Mouse (Mus musculus): ENCODE measurements around the gene Fzd1.

Fzd1 gene

DNA sequence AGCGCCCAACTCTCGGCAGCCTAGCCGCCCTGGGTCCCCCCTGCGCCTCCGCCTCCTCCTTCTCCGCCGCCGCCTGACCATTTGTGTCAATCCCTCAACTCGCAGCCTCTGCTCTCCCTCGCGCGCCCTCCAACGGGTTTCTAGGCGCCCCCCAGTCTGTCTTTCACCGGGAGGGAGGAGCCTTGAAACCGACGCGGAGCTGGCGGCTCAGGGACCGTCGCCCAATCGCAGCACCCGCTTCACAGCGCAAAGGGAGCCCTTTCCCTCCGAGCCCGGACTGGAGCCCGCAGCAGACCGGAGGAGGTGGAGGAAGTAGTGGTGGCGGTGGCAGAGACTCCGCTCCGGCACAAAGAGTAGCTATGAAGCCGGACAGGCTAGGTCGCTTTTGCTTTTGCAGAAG is at the start of gene Fzd1:
Gene Fzd1, minus strand, starts transcription at position 134 of the 400 bp plus-strand sequence.
- DNase-seq (ENCODE audit: low read depth, low spot score) = peak; percentile 86

DNA sequence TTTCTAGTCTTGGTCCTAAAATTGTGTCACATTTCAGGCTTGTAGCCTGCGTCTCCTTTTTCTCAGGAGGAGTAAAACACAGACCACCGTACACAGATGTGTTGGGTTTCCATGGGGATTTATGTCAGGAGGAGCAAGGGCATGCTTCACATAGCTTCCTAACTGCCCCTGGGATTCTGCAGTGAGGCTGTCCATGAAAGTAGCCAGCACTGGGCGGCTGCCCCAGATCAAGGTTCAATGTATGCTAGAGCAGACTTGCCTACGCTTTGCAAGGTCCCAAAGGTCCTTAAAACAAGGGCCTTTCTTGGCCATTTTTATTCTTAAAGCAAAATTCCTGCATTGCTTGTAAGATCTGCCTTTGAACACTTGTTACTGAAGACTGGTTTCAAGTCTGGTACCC is 47.4 kb upstream of the Fzd1 start:
- DNase-seq (ENCODE audit: low read depth, low spot score) = no peak

DNA sequence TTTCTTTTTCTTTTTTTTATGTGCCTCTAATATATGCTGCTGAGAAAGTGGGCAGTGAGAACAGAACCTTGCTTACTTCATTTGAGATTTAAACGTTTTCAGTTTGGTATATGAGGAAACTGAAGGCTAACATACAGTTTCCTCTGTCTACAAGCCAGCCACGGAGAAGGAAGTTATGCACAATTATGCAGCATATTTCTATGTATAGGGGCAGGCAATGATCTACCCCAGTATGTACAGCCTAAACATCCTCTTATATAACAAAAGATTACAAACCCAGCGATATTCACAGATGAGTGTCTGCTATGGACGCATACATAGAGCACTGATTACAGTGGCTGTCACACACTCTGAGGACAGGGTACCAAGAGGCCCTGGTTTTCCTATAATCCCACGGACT is 45.9 kb upstream of the Fzd1 start:
- DNase-seq (ENCODE audit: low read depth, low spot score) = no peak

DNA sequence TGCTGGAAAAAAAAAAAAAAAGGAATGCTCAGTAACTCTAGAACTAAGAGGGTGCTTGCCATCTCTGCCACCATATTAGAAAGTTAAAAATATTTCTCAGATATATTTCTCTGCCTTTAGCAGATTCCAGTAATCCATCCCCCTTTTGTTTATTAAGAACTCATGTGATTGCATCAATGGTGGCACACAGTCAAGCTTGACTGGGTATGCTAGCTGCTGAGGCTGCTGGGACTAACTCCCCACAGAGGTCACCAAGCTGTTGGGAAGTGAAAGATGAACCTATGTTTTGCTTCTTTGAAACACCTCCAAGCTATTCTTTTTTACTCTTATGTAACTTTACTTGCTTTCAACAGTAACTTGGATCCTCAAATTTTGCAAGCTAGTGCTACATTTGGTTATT is 44.1 kb upstream of the Fzd1 start:
- no peak for DNase-seq (ENCODE audit: low read depth, low spot score)

DNA sequence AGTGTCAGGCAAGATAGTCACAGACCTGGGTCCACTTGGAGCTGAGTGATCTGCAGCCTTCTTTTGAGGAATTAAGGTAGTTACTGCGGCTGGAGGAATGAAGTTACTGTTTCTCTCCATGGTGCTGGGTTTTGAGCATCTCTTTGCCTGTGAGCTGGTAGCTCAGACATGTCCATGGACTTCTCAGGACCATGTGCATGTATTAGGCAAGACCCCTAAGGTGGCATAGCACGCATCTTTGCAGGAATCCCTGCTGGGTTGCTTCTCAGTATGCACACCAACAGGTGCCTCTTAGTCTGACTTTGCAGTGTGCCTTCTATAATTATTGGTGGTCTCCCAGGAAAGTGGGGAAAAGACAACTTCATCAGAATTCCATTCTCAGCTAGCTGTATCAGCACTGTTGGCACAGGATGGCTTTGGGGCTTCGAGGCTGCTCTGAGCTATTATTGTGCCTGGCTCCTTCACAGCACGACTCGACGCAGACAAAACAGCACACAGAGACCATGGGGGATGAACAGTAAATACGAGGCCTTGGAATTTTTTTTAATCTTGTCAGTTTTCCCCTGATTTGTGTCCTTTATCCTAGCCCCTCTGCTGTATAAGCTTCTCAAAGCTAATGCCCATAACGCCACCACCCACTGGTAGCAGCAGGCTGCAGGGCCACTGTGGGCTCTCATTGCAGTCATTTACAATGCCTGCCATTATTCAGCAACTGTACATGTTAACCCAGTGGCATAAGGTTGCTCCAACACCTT is 43.4 kb upstream of the Fzd1 start:
- no peak for DNase-seq (ENCODE audit: low read depth, low spot score)

DNA sequence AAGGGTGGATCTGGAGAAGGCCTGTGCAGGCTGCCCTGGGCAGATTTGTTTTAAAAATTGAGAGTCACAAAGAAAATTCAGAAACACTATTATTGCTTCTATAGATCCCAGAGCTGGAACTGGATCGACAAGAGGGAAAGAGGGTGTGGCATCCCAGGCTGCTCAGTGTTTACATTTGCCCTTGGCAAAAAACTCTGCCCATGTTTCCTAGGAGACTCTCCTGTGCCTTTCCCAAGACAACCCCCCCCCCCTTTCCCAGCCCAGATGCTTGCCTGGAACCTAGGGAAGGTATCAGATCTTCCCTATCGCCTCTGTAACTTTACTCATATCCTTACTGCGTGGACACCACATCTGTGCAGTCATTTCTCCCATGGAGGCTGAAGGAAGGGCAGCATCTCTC is 33.4 kb upstream of the Fzd1 start:
- DNase-seq (ENCODE audit: low read depth, low spot score) = no peak

DNA sequence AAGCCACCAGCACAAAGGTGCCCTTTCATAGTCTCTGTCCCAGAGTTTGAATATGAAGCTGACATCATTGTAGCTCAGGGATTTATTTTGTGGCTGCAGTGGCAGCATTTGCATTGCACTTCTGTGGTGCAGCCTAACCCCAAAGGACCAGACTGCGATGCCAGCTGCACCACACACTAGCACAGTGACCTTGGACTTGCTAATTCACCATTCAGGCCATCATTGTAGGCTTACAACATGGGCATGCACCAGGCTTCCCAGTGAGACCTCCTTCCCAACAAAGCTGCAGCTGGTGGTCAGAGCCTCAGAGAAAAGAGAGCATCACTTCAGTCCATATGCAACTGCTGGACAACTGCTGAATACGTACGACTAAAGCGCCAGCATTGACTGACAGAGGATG is 32.4 kb upstream of the Fzd1 start:
- DNase-seq (ENCODE audit: low read depth, low spot score) = no peak

DNA sequence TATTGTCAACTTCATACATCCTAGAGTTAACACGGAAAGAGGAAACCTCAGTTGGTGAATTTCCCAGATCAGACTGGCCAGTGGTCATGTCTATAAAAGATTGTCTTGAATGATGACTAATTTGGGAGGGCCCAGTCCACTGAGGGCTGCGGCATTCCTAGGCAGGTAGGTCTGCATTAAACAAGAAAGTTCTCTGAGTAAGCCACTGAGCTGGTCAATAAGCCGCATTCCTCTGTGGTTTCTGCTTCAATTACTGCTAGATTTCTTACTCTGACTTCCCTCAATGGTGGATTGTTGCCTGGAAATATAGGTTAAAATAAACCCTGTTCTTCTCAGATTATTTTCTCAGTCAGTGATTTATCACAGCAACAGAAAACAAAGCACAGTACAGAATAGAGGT is 30.6 kb upstream of the Fzd1 start:
- no peak for DNase-seq (ENCODE audit: low read depth, low spot score)

DNA sequence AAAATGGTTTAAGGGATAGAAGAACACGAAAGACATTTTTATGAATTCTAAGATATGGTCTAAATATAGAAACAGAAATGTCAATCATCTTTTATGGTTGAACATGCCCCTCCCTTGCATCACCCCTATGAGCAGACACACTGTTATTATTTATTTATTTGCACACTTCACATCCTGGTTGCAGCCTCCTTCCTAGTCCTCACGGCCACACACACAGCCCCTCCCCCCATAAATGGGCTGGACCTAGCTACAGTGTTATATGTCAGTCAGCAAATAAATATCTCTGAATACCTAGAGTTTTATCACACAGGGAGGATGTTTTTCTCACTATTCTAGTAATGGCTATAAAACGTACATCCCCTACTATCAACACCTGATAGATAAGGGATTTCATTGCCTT is 29.0 kb upstream of the Fzd1 start:
- DNase-seq (ENCODE audit: low read depth, low spot score) = no peak

DNA sequence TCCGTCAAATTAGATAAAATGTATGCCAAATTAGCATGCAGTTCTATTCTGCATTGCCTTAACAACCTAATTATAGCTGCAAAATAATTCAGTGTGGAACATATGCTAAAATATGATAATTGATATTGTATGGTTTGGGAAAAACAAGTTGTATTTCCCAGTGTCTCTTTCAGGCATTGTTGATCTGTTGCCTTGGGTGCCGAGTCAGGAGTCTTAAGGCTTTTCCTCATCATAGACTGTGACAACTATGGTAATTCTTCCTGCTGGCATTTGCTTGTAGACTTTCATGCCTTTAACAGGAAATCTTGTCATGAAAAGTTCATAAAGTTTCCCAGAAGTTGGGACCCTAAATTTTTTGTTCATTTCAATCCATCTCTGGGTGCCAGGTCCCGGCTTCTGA is 20.4 kb upstream of the Fzd1 start:
- no peak for DNase-seq (ENCODE audit: low read depth, low spot score)

DNA sequence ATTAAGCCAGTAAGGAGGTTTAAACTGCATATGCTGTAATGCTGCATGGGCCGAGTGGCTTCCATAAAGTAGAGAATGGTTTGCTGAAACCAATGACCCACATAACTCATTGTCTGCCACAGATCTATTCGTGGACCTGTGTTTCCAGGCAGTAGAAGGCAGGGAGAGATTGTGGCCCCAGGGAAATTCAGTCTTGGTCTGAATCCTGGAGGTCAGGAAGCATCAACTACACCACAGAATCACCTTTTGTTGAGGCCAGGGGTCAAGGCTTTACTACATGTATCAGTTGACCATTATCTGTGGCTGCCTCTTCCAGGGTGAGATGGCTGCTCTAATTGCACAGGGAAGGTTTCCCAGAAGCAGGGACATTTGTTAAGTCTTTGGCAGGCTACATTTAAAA is 18.7 kb upstream of the Fzd1 start:
- DNase-seq (ENCODE audit: low read depth, low spot score) = no peak

DNA sequence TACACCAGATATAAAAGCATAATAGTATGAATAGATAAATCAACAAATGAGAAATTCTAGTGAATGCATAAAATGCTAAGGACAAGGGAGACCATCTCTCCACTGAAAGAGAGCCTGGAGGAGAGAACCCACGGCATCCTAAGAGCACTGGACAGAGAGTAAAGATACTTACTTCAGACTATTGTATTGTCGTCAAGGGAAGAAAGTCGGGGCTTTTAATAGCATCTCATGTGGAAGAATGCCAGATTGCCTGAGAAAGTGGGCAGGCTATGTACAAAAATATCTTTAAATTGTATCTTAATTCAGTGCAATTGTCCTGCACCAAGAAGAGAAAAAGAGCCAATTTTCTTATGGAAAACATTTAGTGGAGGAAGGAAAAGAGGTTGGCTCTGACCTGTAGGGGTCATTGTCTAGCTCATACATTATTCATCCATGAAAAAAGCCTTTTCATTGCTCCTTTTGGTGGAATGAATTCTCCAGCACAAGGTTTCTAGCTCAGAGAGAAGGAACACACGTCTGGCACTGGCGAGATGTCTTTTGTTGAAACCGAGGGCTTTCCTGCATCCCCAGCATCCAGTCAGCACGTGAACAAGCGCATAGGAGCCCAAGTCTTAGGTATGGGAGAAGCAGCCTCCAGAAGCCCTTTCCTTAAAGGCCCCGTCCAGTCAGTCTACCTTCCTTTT is 15.4 kb upstream of the Fzd1 start:
- no peak for DNase-seq (ENCODE audit: low read depth, low spot score)

DNA sequence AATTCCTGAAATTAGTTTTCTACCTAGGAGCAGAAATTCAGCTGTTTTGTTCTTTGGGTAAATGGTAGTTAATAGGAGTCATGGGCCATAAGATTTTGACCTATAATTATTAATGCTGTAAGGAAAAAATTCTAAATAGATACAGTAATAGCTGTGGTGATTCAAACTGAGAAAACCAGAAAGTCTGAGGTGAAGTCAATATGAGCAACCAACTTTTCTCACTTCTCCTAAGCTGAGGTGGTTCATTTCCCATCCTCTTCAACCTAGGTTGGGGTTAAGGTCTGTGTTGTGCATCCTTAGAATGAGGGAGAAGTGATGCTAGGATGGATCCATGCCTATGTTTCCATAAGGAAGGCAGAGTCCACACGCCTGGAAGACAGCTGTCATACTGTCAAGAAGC is 12.8 kb upstream of the Fzd1 start:
- no peak for DNase-seq (ENCODE audit: low read depth, low spot score)

DNA sequence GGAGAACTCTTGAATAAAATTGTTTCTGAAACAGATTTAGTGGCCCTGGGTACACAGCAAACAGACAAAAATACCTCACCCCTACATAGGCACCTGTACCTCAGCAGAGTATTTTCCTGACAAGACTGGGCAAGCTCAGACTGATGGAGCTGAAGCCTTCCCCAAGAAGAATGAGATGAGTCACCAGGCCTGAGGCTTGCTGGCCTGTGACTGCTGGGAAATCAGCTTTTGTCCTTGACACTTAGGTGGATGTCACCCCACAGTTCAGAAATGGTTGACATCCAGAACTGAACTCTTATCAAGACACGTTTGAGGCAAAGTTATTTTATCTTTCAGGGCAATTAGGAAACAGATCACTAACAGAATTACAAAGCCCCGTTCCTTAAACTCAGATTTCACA is 10.1 kb upstream of the Fzd1 start:
- DNase-seq (ENCODE audit: low read depth, low spot score) = no peak

DNA sequence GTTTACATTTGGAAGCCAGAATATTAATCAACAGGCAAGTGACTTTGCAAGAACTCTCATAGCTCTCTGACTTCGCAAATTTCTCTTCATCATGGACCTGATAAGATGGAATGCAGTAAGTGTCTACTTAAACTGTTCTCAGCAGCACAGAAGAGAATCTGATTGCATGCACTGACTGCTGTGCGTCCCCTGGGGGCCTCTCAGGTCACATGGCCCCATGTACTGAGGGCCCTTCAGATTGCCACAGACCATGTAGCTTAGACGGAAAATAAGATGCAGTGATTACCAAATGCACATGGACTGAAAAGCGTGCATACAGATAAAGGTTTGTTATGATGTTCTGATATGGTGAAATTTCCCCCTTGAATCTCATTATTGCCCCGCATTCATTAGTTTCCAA is 8.9 kb upstream of the Fzd1 start:
- DNase-seq (ENCODE audit: low read depth, low spot score) = no peak

DNA sequence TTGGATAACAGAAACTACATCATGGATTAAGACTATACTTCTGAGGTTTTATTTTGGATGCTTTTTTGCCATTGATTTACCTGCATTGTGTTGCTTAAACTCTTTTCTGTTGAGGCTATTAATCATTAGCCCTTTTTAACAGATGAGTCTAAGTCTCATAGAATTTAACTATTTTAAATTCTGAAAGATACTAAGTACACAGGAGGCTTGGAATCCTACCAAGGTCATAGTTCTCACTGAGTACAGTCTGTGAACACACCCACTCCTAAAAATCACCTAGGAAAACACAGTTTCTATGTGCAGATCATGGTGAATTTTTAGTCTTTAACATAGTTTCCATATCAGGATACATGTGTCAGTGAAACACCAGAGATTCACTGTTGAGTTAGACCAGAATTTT is 4.1 kb upstream of the Fzd1 start:
- no peak for DNase-seq (ENCODE audit: low read depth, low spot score)

DNA sequence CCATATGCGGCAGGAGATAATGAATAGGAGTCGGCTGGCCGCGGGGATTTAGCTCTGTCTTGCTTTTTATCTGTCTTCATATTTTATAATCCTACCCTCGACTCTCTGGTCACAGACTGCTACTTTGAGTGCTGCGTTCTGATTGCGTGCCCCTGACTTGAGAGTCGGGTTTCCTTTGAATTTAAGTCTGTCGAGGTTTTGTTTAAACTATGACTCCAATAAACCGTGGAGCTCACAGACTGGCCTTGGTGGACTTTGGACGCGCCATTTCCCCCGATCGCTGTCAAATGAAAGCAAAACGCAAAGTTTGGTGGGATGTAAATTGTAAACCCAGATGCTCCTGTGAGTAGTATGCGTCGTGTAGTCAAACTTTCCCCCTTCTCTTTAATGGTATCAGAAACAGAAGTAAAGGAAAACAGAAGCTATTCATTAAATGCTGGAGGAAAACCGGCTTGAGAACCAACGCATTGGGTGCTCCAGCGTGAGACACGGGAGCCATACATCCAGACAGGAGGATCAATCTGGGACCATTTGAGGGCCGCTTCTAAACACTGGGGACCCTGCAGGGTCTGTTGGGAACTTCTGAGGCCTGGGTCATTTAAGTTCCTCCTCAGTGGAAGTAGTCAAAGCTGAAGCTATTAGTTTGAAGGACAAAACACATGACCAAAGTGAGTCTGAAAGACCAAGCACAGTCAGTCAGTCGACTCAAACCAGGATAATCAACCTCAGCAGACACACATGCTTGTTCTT is 671 bp upstream of the Fzd1 start:
- no peak for DNase-seq (ENCODE audit: low read depth, low spot score)

DNA sequence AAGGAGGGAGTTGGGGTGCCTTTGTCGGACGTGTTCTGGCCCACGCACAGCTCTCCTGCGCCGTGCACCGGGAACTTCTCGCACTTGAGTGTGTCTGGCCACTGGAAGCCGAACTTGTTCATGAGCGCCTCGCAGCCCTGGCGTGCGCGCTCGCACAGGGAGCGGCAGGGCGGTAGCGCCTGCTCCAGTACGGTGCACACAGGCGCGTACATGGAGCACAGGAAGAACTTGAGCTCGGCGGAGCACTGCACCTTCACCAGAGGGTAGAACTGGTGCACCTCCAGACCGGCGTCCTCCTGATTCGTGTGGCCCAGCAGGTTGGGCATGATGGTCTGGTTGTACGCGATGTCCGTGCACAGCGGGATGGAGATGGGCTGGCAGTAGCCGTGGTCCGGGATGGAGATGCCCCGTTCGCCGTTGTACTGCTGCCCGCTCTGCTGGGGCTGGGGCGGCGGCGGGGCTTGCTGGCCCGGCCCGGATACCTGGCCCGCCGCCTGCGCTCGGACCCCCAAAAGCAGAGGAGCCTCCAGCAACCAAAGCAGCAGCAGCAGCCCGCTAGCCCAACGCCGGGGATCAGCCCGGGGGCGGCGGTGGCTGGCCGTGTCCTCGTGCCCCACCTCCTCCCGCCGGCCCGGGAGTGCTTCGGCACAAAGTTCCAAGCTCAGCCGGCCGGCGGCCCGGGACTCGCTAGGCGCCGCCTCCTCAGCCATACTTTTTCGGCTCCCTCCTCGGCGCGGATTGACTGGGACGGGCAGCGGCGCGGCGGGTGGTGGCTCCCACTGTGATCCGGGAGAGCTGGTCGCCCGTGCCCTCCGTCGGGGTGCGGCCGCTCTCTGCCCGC is 744 bp downstream of the Fzd1 start:
- DNase-seq (ENCODE audit: low read depth, low spot score) = no peak

DNA sequence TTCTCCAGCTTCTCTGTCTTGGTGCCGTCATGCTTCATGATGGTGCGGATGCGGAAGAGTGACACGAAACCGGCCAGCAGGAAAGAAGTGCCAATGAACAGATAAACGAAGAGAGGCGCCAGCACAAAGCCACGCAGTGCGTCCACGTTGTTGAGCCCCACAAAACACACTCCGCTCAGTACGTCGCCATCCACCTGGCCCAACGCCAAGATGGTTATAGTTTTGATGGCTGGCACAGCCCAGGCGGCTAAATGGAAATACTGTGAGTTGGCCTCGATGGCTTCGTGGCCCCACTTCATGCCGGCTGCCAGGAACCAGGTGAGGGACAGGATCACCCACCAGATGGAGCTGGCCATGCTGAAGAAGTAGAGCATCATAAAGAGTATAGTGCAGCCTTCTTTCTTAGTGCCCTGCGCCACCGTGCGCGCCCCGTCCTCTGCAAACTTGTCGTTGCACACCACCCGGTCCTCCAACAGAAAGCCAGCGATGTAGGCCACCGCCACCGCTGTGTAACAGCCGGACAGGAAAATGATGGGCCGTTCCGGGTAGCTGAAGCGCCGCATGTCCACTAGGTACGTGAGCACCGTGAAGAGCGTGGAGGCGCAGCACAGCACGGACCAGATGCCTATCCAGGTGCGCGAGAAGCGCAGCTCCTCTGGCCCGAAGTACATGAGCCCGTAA is 1.7 kb downstream of the Fzd1 start:
- DNase-seq (ENCODE audit: low read depth, low spot score) = no peak

DNA sequence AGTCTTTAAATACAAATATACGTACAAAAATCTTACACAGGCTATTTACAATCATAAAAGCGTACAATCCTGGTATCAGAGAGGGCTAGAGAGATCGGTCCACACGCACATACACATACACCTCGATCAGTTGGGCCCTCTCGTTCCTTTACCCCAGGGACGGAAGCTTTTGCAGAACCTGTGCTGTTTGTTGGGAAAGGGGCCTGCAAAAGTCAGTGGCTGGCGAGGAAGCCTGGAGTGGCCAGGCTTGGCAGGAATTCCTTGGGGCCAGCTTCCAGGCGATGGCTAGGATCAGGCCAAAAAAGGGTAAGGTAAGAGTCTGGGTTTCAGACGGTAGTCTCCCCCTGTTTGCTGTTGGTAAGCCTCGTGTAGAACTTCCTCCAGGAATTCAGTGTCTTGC is 2.5 kb downstream of the Fzd1 start:
- DNase-seq (ENCODE audit: low read depth, low spot score) = no peak

DNA sequence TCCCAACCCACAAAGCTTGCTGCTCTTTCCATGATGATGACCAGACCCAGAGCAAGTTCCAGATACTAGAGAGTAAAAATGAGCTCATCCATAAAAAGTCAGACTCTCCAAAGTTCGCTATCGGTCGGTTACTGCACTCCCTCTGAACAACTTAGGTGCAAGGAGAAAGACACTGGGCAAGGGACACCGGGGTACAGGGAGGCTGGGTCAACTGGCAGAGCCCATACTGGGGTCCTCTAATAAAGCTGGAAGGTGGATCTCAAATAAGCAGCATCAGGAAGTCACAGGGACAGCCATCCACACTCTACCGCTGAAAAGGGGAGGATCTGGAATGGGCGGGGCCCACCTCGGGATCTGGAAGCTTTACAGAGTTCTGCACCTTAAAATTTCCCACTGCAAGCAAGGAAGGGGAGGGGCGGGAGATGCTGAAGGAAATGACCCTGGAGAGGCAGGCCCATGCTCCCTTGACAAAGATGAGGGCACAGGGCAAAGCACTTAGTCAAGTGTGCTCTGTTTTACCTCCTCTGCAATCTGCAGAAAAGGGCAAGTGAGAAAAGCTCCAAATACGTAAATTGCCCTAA is 3.0 kb downstream of the Fzd1 start:
- DNase-seq (ENCODE audit: low read depth, low spot score) = no peak
